1 mouse cellular context compared by ENCODE assay signal in genomic region chr11:115511121-115511520, GRCm38 (mm10).
TF ChIP-seq lines count a peak whose summit lies in the region.

No protein-coding gene starts in this region.

TF ChIP-seq in MEL, 35 proteins besides CTCF, POLR2A, EP300 and RAD21 (continued from another document):
- 0 out of 2 replicates have a peak, but pooled peaks have one; percentile 41 for TF ChIP-seq CHD1 (IDR thresholded peaks at IDR 0.05; ENCODE audit: low read depth, low read length)
- no peak for TF ChIP-seq MAFK (IDR thresholded peaks at IDR 0.05; ENCODE audit: borderline replicate concordance, low read depth, low read length)
- peak; percentile 55; the same call in 1 of the 2 replicates for TF ChIP-seq GATA1 (IDR thresholded peaks at IDR 0.05; ENCODE audit: low read depth, low read length)
- no peak for TF ChIP-seq ZKSCAN1 (IDR thresholded peaks at IDR 0.05; ENCODE audit: low read depth, low read length)
- TF ChIP-seq SIN3A (IDR thresholded peaks at IDR 0.05; ENCODE audit: low read length), result peak; percentile 97
- peak; percentile 97 for TF ChIP-seq MAX (IDR thresholded peaks at IDR 0.05; ENCODE audit: low read length)
- TF ChIP-seq RCOR1 (IDR thresholded peaks at IDR 0.05; ENCODE audit: low read depth, low read length), result peak; percentile 17; the same call in 1 of the 2 replicates
- TF ChIP-seq ZMIZ1 (IDR thresholded peaks at IDR 0.05; ENCODE audit: low read depth, low read length), result no peak
TF ChIP-seq in MEL: peak in this region for 10.
